Mouse (Mus musculus) spleen, postnatal 10 days (tissue): ENCODE data around the gene Duoxa1.

Experiments used
- DNase-seq, 2 experiments: peaks; one replicate each; pipeline ENCODE4 v3.0.0; 2021 to 2022; ENCODE audit warnings: low spot score in 2 of 2

Gene Duoxa1

GRCm38 (mm10) chr2:122297271-122298095, 16.0 kb downstream of the Duoxa1 start:
- no peak for DNase-seq

GRCm38 (mm10) chr2:122294916-122295315, 18.6 kb downstream of the Duoxa1 start:
- DNase-seq, result no peak

GRCm38 (mm10) chr2:122286137-122286536, 27.4 kb downstream of the Duoxa1 start:
- no peak for DNase-seq

- no peak for DNase-seq
Measured at GRCm38 (mm10) chr2:122284091-122284490, 29.4 kb downstream of the Duoxa1 start.

GRCm38 (mm10) chr2:122278769-122279168, 34.8 kb downstream of the Duoxa1 start:
- DNase-seq, result no peak

- DNase-seq, result no peak
Measured at GRCm38 (mm10) chr2:122266407-122267193, 46.9 kb downstream of the Duoxa1 start.

GRCm38 (mm10) chr2:122264690-122265089, 48.8 kb downstream of the Duoxa1 start:
- DNase-seq, result no peak

GRCm38 (mm10) chr2:122260729-122261128, 52.8 kb downstream of the Duoxa1 start:
- no peak for DNase-seq

- no peak for DNase-seq
Measured at GRCm38 (mm10) chr2:122255997-122256396, 57.5 kb downstream of the Duoxa1 start.
